Mouse (Mus musculus) liver, embryonic 15.5 days (tissue): ENCODE measurements around the gene Adgrl3. TPM values are rescaled to one million over a fixed set of nuclear protein-coding genes. Genes with fewer than 3 reads are reported as not detected.

Experiments used
- ATAC-seq: fragments of 200-750 bp; cut with Nextera tagmentation; 2 replicates; pipeline ENCODE4 v1.8.0; 2017; ENCODE audit warnings: moderate number of reproducible peaks, mild to moderate bottlenecking, moderate library complexity; ENCODE audit not compliant: insufficient read depth
- H3K27ac ChIP-seq: fragments of 300-500 bp; sonication (generic); replicated peaks from 2 replicates; pipeline ENCODE4 v1.5.1; 2015; ENCODE audit warnings: mild to moderate bottlenecking, inconsistent platforms
- H3K27me3 ChIP-seq: fragments of 300-500 bp; sonication (generic); 2 replicates; pipeline ENCODE4 v1.6.1; 2015; ENCODE audit warnings: mild to moderate bottlenecking, inconsistent platforms
- H3K36me3 ChIP-seq: fragments of 300-500 bp; sonication (generic); replicated peaks from 2 replicates; pipeline ENCODE4 v1.6.1; 2015; ENCODE audit warnings: moderate library complexity, mild to moderate bottlenecking, inconsistent platforms
- H3K4me1 ChIP-seq: fragments of 300-500 bp; sonication (generic); replicated peaks from 2 replicates; pipeline ENCODE4 v1.6.1; 2015; ENCODE audit warnings: inconsistent platforms
- H3K4me2 ChIP-seq: fragments of 300-500 bp; sonication (generic); 2 replicates; pipeline ENCODE4 v1.6.1; 2015; ENCODE audit warnings: moderate library complexity, mild to moderate bottlenecking, inconsistent platforms
- H3K4me3 ChIP-seq: fragments of 300-500 bp; sonication (generic); replicated peaks from 2 replicates; pipeline ENCODE4 v1.5.1; 2015; ENCODE audit warnings: mild to moderate bottlenecking, inconsistent platforms
- H3K9ac ChIP-seq: fragments of 300-500 bp; sonication (generic); 2 replicates; pipeline ENCODE4 v1.6.1; 2015; ENCODE audit warnings: moderate library complexity, mild to moderate bottlenecking, inconsistent platforms
- H3K9me3 ChIP-seq: fragments of 300-500 bp; sonication (generic); replicated peaks from 2 replicates; pipeline ENCODE4 v1.6.1; 2016; ENCODE audit warnings: inconsistent platforms
- WGBS: fragments of 180-500 bp; shearing (Covaris S2); methylation state at CpG from one replicate; pipeline ENCODE4 v1.1.7; 2015; ENCODE audit warnings: mixed read lengths; ENCODE audit not compliant: insufficient replicate concordance; 5-methylcytosine and 5-hydroxymethylcytosine counted together
- polyA plus RNA-seq: library from polyadenylated mRNA; unstranded; fragments of >200 nt; fragmentation: Nextera tagmentation; extraction: Ambion mirVana; gene quantifications from 2 replicates; pipeline ENCODE4 v1.2.1, GENCODE M21; 2015

The Adgrl3 gene
- polyA plus RNA-seq, 1 experiment from 2014 or later: 0.84 TPM

GRCm38 (mm10) chr5:81327392-81327791 is 307.5 kb downstream of the Adgrl3 start:
- H3K36me3 ChIP-seq: no peaks in the 10 kb centered on the region
- H3K4me2 ChIP-seq: no peak overlapping the region
- no peaks in the 10 kb centered on the region for H3K27me3 ChIP-seq
- ATAC-seq: no peak
- no peak overlapping the region for H3K27ac ChIP-seq
- no peaks in the 10 kb centered on the region for H3K9me3 ChIP-seq
- H3K9ac ChIP-seq: no peak overlapping the region
- 78% methylated on average over 1 of the region's 1 CpGs for WGBS
- H3K4me1 ChIP-seq: no peaks in the 10 kb centered on the region
- no peak overlapping the region for H3K4me3 ChIP-seq

GRCm38 (mm10) chr5:81329571-81329971 is 309.6 kb downstream of the Adgrl3 start:
- H3K4me2 ChIP-seq: no peak overlapping the region
- no peaks in the 10 kb centered on the region for H3K9me3 ChIP-seq
- H3K9ac ChIP-seq: no peak overlapping the region
- H3K36me3 ChIP-seq: no peaks in the 10 kb centered on the region
- ATAC-seq: no peak
- no peaks in the 10 kb centered on the region for H3K27me3 ChIP-seq
- H3K4me1 ChIP-seq: no peaks in the 10 kb centered on the region
- H3K27ac ChIP-seq: no peak overlapping the region
- H3K4me3 ChIP-seq: no peak overlapping the region
- 24% methylated on average over 18 of the region's 18 CpGs for WGBS

- H3K4me2 ChIP-seq: no peak overlapping the region
- no peak for ATAC-seq
- no peaks in the 10 kb centered on the region for H3K9me3 ChIP-seq
- 41% methylated on average over 1 of the region's 1 CpGs for WGBS
- H3K4me3 ChIP-seq: no peak overlapping the region
- H3K27ac ChIP-seq: no peak overlapping the region
- no peak overlapping the region for H3K9ac ChIP-seq
- no peaks in the 10 kb centered on the region for H3K4me1 ChIP-seq
- no peaks in the 10 kb centered on the region for H3K36me3 ChIP-seq
- H3K27me3 ChIP-seq: no peaks in the 10 kb centered on the region
These were observed 324.4 kb downstream of the Adgrl3 start for GRCm38 (mm10) chr5:81344330-81344729.

GRCm38 (mm10) chr5:81345096-81345435 is 325.1 kb downstream of the Adgrl3 start:
- Histone ChIP-seq H3K4me2 (no peak overlapping the region), H3K27ac (no peak overlapping the region), H3K36me3 (no peaks in the 10 kb centered on the region), H3K9me3 (no peaks in the 10 kb centered on the region), H3K27me3 (no peaks in the 10 kb centered on the region), H3K4me3 (no peak overlapping the region), H3K4me1 (no peaks in the 10 kb centered on the region), H3K9ac (no peak overlapping the region)
- ATAC-seq: no peak
- 48% methylated on average over 3 of the region's 3 CpGs for WGBS

GRCm38 (mm10) chr5:81345436-81346131 is 325.6 kb downstream of the Adgrl3 start:
- H3K27me3 ChIP-seq: no peaks in the 10 kb centered on the region
- no peaks in the 10 kb centered on the region for H3K36me3 ChIP-seq
- no peak overlapping the region for H3K9ac ChIP-seq
- no peak overlapping the region for H3K27ac ChIP-seq
- 61% methylated on average over 9 of the region's 9 CpGs for WGBS
- H3K4me2 ChIP-seq: no peak overlapping the region
- no peak overlapping the region for H3K4me3 ChIP-seq
- H3K4me1 ChIP-seq: no peaks in the 10 kb centered on the region
- H3K9me3 ChIP-seq: no peaks in the 10 kb centered on the region
- ATAC-seq: no peak

- no peaks in the 10 kb centered on the region for H3K27me3 ChIP-seq
- H3K27ac ChIP-seq: no peak overlapping the region
- no peaks in the 10 kb centered on the region for H3K36me3 ChIP-seq
- no peak for ATAC-seq
- no peak overlapping the region for H3K9ac ChIP-seq
- H3K4me2 ChIP-seq: no peak overlapping the region
- H3K4me1 ChIP-seq: no peaks in the 10 kb centered on the region
- H3K9me3 ChIP-seq: no peaks in the 10 kb centered on the region
- 49% methylated on average over 4 of the region's 4 CpGs for WGBS
- no peak overlapping the region for H3K4me3 ChIP-seq
These were observed 327.6 kb downstream of the Adgrl3 start for GRCm38 (mm10) chr5:81347571-81347970.

GRCm38 (mm10) chr5:81359560-81359959 is 339.6 kb downstream of the Adgrl3 start:
- WGBS: 52% methylated on average over 2 of the region's 2 CpGs
- no peaks in the 10 kb centered on the region for H3K36me3 ChIP-seq
- H3K9ac ChIP-seq: no peak overlapping the region
- ATAC-seq: no peak
- no peak overlapping the region for H3K4me3 ChIP-seq
- H3K4me2 ChIP-seq: no peak overlapping the region
- H3K9me3 ChIP-seq: no peaks in the 10 kb centered on the region
- no peaks in the 10 kb centered on the region for H3K4me1 ChIP-seq
- no peak overlapping the region for H3K27ac ChIP-seq
- H3K27me3 ChIP-seq: no peaks in the 10 kb centered on the region

GRCm38 (mm10) chr5:81364198-81364643 is 344.3 kb downstream of the Adgrl3 start:
- Histone ChIP-seq H3K9ac (no peak overlapping the region), H3K4me3 (no peak overlapping the region), H3K27ac (no peak overlapping the region), H3K27me3 (no peaks in the 10 kb centered on the region), H3K4me1 (no peaks in the 10 kb centered on the region), H3K4me2 (no peak overlapping the region), H3K36me3 (no peaks in the 10 kb centered on the region), H3K9me3 (no peaks in the 10 kb centered on the region)
- WGBS: 72% methylated on average over 8 of the region's 8 CpGs
- ATAC-seq: no peak

- Histone ChIP-seq H3K9me3 (no peaks in the 10 kb centered on the region), H3K4me3 (no peak overlapping the region), H3K4me1 (no peaks in the 10 kb centered on the region), H3K9ac (no peak overlapping the region), H3K4me2 (no peak overlapping the region), H3K36me3 (no peaks in the 10 kb centered on the region), H3K27me3 (no peaks in the 10 kb centered on the region), H3K27ac (no peak overlapping the region)
- no peak for ATAC-seq
- WGBS: 33% methylated on average over 2 of the region's 2 CpGs
These were observed 345.3 kb downstream of the Adgrl3 start for GRCm38 (mm10) chr5:81365250-81365649.

GRCm38 (mm10) chr5:81370126-81370850 is 350.4 kb downstream of the Adgrl3 start:
- no peaks in the 10 kb centered on the region for H3K36me3 ChIP-seq

GRCm38 (mm10) chr5:81375992-81376391 is 356.1 kb downstream of the Adgrl3 start:
- Histone ChIP-seq H3K4me2 (no peak overlapping the region), H3K27ac (no peak overlapping the region), H3K9ac (no peak overlapping the region), H3K4me3 (no peak overlapping the region), H3K36me3 (no peaks in the 10 kb centered on the region), H3K27me3 (no peaks in the 10 kb centered on the region), H3K9me3 (no peaks in the 10 kb centered on the region), H3K4me1 (no peaks in the 10 kb centered on the region)
- ATAC-seq: no peak
- 70% methylated on average over 7 of the region's 7 CpGs for WGBS

More at GRCm38 (mm10) chr5:81370126-81370850, 350.4 kb downstream of the Adgrl3 start:
- no peak for ATAC-seq
- no peak overlapping the region for H3K9ac ChIP-seq
- no peaks in the 10 kb centered on the region for H3K4me1 ChIP-seq
- no peak overlapping the region for H3K4me3 ChIP-seq
- WGBS: 67% methylated on average over 10 of the region's 10 CpGs
- no peaks in the 10 kb centered on the region for H3K27me3 ChIP-seq
- H3K4me2 ChIP-seq: no peak overlapping the region
- H3K9me3 ChIP-seq: no peaks in the 10 kb centered on the region
- no peak overlapping the region for H3K27ac ChIP-seq
